Mouse (Mus musculus): ENCODE measurements around the gene Ttc24.

DNA sequence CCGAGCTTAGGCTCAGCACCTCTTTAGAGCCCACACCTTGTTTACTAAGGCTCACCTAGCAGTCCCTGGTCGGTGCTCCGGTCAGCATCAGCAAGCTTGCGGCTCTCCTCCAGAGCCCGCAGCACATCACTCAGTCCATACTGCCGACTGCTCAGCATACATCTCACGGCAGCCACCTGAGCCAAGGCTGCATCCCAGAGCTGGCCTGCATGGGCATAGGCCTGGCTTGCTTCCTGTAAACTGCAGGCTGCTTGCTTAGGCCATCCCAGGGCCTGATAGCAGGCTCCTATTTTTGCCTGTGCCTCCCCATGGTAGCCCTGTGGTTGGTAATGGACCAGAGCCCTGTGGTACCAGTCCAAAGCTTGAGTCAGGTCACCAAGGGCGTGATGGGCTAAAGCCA, 3.3 kb downstream of the Ttc24 start:
- TF ChIP-seq E2F4 (IDR thresholded peaks at IDR 0.05; ENCODE audit: insufficient replicate concordance, low read depth, low read length), result no peak
- no peak for TF ChIP-seq POLR2A (IDR thresholded peaks at IDR 0.05; ENCODE audit: low read depth, low read length)
- no peak for TF ChIP-seq MYC (IDR thresholded peaks at IDR 0.05; ENCODE audit: low read depth, low read length)
- TF ChIP-seq ELF1 (IDR thresholded peaks at IDR 0.05; ENCODE audit: low read depth, low read length), result no peak
- TF ChIP-seq ZNF384 (IDR thresholded peaks at IDR 0.05; ENCODE audit: low read depth, low read length), result no peak
- TF ChIP-seq CTCF (conservative IDR thresholded peaks at IDR 0.05 in 1 of 2, IDR thresholded peaks at IDR 0.05 in 1 of 2; ENCODE audit: low read depth in 2 of 2, low read length in 2 of 2), result no peak
- TF ChIP-seq TCF12 (IDR thresholded peaks at IDR 0.05; ENCODE audit: low read depth, low read length), result no peak

Data from CH12.LX (cell line).